Mouse (Mus musculus) macrophage (primary cell): ENCODE results near the gene Clec12a. TPM values are rescaled to one million over a fixed set of nuclear protein-coding genes. Genes with fewer than 3 reads are reported as not detected.
"Not testable (repeated sequence)": the region's sequence is repeated elsewhere in the genome, so short reads cannot be mapped to it uniquely, and the experiment has no call there.

ENCODE experiments used
- H3K27ac ChIP-seq: fragments of 350-480 bp; formaldehyde crosslinking; 2 replicates; pipeline ENCODE4 v1.9.0; 2021
- H3K36me3 ChIP-seq: fragments of 350-480 bp; formaldehyde crosslinking; 2 replicates; pipeline ENCODE4 v1.9.0; 2021; ENCODE audit errors: inconsistent target
- H3K4me3 ChIP-seq: fragments of 350-480 bp; formaldehyde crosslinking; 2 replicates; pipeline ENCODE4 v1.9.0; 2021; ENCODE audit errors: inconsistent target
- H3K79me2 ChIP-seq: fragments of 350-480 bp; formaldehyde crosslinking; 2 replicates; pipeline ENCODE4 v1.9.0; 2021; ENCODE audit errors: inconsistent target
- WGBS: methylation state at CpG from one replicate; pipeline ENCODE4 v1.1.7; 2026; ENCODE audit warnings: inconsistent platforms; ENCODE audit not compliant: missing documents; 5-methylcytosine and 5-hydroxymethylcytosine counted together
- polyA plus RNA-seq: library from polyadenylated mRNA; stranded (reverse); fragments of 250-400 nt; gene quantifications from 3 replicates; pipeline ENCODE4 v1.2.4, GENCODE M21; 2018; ENCODE audit warnings: inconsistent platforms
- total RNA-seq, 78 experiments: library from RNA; depleted of rRNA; stranded (reverse); fragments of 250-400 nt; gene quantifications; 1 replicate in 9 of 78; 2 replicates in 24 of 78; 3 replicates in 43 of 78; 4 replicates in 2 of 78; pipeline ENCODE4 v1.2.4; 2018; ENCODE audit warnings: inconsistent platforms in 56 of 78

The Clec12a gene
- total RNA-seq (2018; cell fraction: chromatin; rRNA removed) = 100 to 1,000 TPM; 102 to 395 (median 260) TPM
- 100 to 1,000 TPM; 169 to 278 (median 224) TPM for total RNA-seq (2018; cell fraction: cytosol; rRNA removed)
- 100 to 1,000 TPM; 181 to 475 (median 341) TPM for total RNA-seq (2018; cell fraction: nucleus; rRNA removed)
- 168 to 417 TPM (median 176 TPM) in 3 replicates for polyA plus RNA-seq

- H3K79me2 ChIP-seq, H3K27ac ChIP-seq, H3K4me3 ChIP-seq, H3K36me3 ChIP-seq: not testable (repeated sequence)
- WGBS = 100% methylated on average over 4 of the region's 4 CpGs
Observed at GRCm38 (mm10) chr6:129342391-129342790, at the start of gene Clec12a. TSS of gene Clec12a (plus strand) at chr6:129342691.

- Histone ChIP-seq H3K36me3 (no peaks in the 10 kb centered on the region), H3K4me3 (no peak overlapping the region), H3K79me2 (no peaks in the 10 kb centered on the region), H3K27ac (no peak overlapping the region)
- 33% methylated on average over 1 of the region's 1 CpGs for WGBS
Observed at GRCm38 (mm10) chr6:129304180-129304579, 38.3 kb upstream of the Clec12a start.

- 46% methylated on average over 3 of the region's 3 CpGs for WGBS
- H3K27ac ChIP-seq = no peak overlapping the region
- no peaks in the 10 kb centered on the region for H3K79me2 ChIP-seq
- no peak overlapping the region for H3K4me3 ChIP-seq
- no peaks in the 10 kb centered on the region for H3K36me3 ChIP-seq
Observed at GRCm38 (mm10) chr6:129312499-129312898, 30.0 kb upstream of the Clec12a start.

GRCm38 (mm10) chr6:129314655-129315168 lies 27.8 kb upstream of the Clec12a start:
- Histone ChIP-seq H3K79me2 (no peaks in the 10 kb centered on the region), H3K4me3 (no peak overlapping the region), H3K36me3 (no peaks in the 10 kb centered on the region), H3K27ac (no peak overlapping the region)
- WGBS = 84% methylated on average over 3 of the region's 3 CpGs

DNA sequence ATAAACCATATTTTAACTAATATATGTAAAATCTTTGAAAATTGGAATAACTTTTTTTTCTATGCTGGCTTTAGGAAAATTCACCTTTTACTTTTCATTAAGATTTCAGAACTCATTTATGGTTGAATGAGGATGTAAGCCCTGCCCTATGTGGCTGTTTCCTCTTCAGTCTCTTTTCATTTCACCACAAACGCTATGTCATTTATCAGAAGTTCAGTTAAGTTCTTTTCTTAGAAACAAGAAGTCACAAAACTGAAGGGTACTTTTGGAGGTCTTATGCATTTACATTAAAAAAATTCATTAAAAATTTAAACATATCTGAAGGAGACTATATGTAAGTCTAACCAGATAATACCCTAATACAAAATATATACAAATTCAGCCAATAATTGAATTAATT lies 26.8 kb upstream of the Clec12a start:
- Histone ChIP-seq H3K79me2 (no peaks in the 10 kb centered on the region), H3K4me3 (no peak overlapping the region), H3K27ac (no peak overlapping the region), H3K36me3 (no peaks in the 10 kb centered on the region)
- 0% methylated on average over 1 of the region's 1 CpGs for WGBS

DNA sequence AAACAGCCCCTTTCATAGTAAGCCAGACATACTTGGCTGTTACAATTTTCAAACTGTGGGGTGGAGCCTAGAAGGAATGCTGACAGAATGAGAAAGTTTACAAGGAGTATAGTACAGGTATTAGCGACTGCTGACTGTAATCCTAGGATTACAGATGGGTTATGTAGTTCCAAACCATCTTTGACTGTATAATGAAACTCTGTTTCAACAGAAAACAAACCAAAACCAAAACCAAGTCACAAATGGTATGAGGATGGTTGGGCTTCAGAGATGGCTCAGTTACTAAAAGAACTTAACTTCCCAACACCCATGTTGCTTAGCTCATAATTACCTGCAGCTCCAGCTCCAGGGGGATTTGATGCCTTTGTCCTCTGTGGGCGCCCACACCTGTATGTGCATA lies 26.0 kb upstream of the Clec12a start:
- no peaks in the 10 kb centered on the region for H3K36me3 ChIP-seq
- no peaks in the 10 kb centered on the region for H3K79me2 ChIP-seq
- no peak overlapping the region for H3K4me3 ChIP-seq
- peak overlapping the region; percentile 27; the same call in 1 of the 2 replicates for H3K27ac ChIP-seq
- WGBS = 69% methylated on average over 2 of the region's 2 CpGs

- H3K27ac ChIP-seq = no peak overlapping the region
- no peak overlapping the region for H3K4me3 ChIP-seq
- H3K36me3 ChIP-seq = no peaks in the 10 kb centered on the region
- no peaks in the 10 kb centered on the region for H3K79me2 ChIP-seq
- 33% methylated on average over 1 of the region's 1 CpGs for WGBS
Observed at GRCm38 (mm10) chr6:129318395-129318794, 24.1 kb upstream of the Clec12a start.

GRCm38 (mm10) chr6:129319331-129319730 lies 23.2 kb upstream of the Clec12a start:
- Histone ChIP-seq H3K79me2 (no peaks in the 10 kb centered on the region), H3K36me3 (no peaks in the 10 kb centered on the region), H3K27ac (no peak overlapping the region), H3K4me3 (no peak overlapping the region)
- 94% methylated on average over 4 of the region's 4 CpGs for WGBS

GRCm38 (mm10) chr6:129326016-129326415 lies 16.5 kb upstream of the Clec12a start:
- Histone ChIP-seq H3K4me3 (no peak overlapping the region), H3K27ac (no peak overlapping the region), H3K79me2 (no peaks in the 10 kb centered on the region), H3K36me3 (no peaks in the 10 kb centered on the region)
- WGBS = 22% methylated on average over 1 of the region's 1 CpGs

DNA sequence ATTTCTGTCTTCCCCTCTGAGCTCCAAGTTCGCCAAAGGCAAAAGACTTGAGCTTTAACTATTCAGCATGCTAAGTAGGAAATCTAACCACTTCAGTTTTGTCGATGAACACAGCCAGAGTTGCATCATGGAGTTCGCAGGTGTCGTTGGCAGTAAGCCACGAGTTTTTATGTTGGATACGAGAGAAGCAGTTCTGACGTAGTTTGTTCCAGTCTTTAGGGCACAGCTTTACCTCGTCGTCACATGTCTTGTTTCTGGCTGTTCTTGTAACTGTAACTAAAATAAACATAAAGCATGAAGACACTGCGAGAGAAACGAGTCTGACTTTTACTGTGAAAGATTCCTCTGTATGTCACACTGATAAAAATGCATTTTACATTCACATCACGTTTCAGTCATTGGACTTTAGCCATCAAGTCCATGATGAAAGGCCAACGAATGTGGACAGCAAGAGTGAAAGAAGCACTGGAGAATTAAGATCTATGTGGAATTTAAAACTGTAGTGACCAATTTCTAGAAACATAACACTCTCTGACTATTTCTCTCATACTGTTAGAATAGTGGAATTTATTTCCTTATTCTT lies 15.8 kb upstream of the Clec12a start:
- Histone ChIP-seq H3K27ac (no peak overlapping the region), H3K79me2 (no peaks in the 10 kb centered on the region), H3K4me3 (no peak overlapping the region), H3K36me3 (no peaks in the 10 kb centered on the region)
- WGBS = 51% methylated on average over 13 of the region's 13 CpGs

DNA sequence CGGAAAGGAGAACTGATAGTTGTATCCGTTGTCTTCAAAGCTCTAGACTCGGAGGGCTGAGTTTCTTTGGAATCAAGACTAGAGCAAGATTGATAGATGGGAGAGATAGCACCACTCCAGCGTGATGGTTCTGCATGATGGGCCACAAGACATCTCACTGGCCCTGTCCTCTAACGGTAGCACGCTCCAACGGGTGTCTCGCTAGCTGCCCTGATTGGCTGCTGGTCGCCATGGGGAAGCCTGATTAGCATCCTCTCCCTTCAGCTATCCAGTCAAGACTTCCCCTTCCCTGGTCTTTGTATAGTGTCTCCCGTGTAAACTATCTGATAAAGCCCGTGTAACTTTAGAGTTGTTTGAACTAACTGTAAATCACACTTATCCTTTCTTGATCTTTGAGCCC lies 10.9 kb upstream of the Clec12a start, which contains the start of gene 4922502D21Rik:
TSS of gene 4922502D21Rik (minus strand) at position 187 of the 400 bp plus-strand sequence.
- H3K79me2 ChIP-seq = no peaks in the 10 kb centered on the region
- no peak within 1 kb of the TSS for H3K27ac ChIP-seq
- H3K36me3 ChIP-seq = no peaks in the 10 kb centered on the region
- H3K4me3 ChIP-seq = no peak within 1 kb of the TSS
- WGBS = 75% methylated on average over 11 of the region's 11 CpGs

DNA sequence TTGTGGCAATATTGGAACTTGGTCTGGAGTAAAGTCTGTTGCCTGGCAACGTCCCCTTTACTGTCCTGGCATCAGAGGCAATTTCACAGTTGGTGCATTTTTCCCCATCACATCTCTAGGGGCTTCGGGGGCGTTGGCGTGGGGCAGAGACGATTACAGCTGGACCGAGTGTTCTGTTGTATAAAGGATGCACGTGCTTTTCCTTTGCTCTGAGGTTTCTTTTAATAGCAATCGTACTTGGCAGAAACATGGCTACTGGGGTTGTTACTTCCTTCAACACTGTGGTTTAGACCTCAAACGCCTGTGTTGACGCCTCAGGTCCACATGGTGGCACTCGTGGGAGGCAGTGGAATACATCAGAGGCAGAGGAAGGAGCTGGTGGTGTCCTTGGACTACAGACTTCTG lies 8.8 kb upstream of the Clec12a start:
- H3K4me3 ChIP-seq = no peak overlapping the region; the same call in 1 of the 2 replicates
- peak overlapping the region; percentile 34; the same call in 1 of the 2 replicates for H3K27ac ChIP-seq
- no peaks in the 10 kb centered on the region for H3K79me2 ChIP-seq
- H3K36me3 ChIP-seq = no peaks in the 10 kb centered on the region
- WGBS = 1% methylated on average over 11 of the region's 11 CpGs

GRCm38 (mm10) chr6:129337751-129338150 lies 4.7 kb upstream of the Clec12a start:
- no peaks in the 10 kb centered on the region for H3K79me2 ChIP-seq
- H3K36me3 ChIP-seq = no peaks in the 10 kb centered on the region
- no peak overlapping the region for H3K27ac ChIP-seq
- WGBS = 18% methylated on average over 1 of the region's 1 CpGs
- H3K4me3 ChIP-seq = no peak overlapping the region

DNA sequence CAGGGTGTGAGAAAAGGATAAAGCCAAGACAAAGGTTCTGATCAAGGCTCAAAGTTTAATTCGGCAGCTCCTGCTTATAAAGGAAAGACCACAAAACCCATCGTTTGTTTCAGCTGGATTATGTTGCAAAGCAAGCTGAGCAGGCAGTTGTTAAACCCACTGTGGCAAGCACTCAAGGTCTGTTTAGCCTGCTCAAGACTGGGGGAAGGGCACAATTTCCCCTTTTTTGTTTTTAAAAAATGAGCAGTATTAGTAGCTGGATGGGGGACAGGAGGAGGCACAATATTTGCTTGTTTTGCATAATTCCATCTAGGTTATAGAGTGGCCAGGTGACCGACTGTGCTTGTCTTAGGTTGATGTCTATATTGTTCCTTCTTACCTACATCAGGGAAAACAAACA lies 1.9 kb downstream of the Clec12a start:
- no peak overlapping the region for H3K4me3 ChIP-seq
- peak overlapping the region; percentile 55 for H3K27ac ChIP-seq
- WGBS = 30% methylated on average over 3 of the region's 3 CpGs
- H3K36me3 ChIP-seq = no peaks in the 10 kb centered on the region
- H3K79me2 ChIP-seq = no peaks in the 10 kb centered on the region

DNA sequence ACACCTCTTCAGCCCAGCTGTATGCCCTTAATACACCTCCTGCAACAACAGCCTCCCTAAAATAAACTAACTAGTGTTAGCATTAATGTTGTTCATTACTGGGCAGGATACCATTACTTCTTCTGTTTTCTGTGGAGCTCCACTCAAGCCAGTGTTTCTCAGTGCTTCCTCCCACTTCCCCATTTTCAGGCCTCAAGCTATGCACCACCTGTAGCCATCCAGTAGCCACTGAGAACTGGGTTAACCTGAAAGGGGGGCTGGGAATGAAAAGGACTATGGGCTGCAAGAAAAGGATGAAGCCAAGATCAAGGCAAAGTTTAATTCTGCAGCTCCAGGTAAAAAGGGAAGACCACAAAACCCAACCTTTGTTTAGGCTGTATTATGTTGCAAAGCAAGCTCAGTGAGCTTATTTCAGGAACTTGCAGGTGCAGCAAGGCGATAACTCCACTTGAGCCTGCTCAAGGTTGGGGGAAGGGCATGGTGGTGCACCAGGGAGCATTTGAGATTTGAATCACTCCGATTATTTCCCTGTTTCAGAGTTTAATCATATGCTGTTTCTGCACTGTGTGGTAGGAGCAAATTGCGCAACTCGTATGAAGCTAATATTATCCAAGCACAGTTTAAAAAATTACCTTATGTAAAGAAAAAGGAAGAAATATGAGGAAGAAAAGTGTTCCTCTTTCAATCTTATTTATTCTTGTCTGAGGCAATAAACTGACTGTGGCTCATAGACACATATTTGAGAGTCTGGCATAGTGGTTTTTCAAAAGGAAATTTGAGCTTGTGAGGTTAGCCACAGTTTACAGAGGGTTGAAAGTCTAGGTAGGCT lies 7.2 kb downstream of the Clec12a start:
- H3K4me3 ChIP-seq = peak overlapping the region; percentile 52
- WGBS = 0% methylated on average over 4 of the region's 4 CpGs
- peaks cover 15% of the 10 kb centered on the region for H3K36me3 ChIP-seq
- peaks cover 44% of the 10 kb centered on the region for H3K79me2 ChIP-seq
- H3K27ac ChIP-seq = peak overlapping the region; percentile 95
